Mouse (Mus musculus): ENCODE results near the gene Olfr955.

Gene Olfr955

DNA sequence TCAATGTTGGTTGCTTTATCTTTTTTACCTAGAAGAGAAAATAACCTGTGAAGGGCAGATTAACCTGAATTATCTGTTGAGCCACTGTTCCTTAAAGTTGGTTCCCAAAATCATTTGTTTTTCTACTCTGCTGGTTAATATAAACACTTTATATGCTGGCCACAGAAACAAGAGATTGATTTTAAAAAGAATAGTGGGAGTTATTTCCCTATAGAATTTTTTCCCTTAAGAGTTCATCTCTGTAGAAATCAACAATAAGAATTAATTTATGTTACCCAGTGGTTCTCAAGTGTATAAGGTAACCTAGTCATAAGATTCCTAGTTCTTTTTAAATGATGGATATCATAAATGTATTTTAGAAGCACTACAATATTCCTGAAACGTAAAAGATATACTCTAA is at the start of gene Olfr955:
TSS of gene Olfr955 (minus strand) at position 101 of the 400 bp plus-strand sequence.
- no peak for DNase-seq (ENCODE audit: low read depth, low spot score)

DNA sequence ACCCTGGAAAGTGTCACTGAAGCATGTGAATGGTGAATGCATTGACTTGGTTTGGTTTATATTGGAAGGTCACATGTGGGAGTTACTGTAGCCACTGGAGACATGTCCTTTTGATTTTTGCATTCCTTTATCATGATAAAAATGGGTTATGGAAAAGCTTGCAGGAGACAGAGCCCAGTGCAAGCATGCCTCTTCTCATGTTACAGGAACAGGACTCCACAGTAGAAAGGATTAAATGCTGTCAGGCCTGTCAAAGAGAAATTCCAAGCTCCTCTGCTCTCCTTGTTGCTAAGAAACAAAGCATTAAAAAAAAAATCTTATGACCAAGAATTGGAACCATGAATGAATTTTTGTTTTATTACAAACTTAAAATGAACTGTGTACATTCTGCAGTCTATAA is 46.9 kb upstream of the Olfr955 start:
- no peak for DNase-seq (ENCODE audit: low read depth, low spot score)

DNA sequence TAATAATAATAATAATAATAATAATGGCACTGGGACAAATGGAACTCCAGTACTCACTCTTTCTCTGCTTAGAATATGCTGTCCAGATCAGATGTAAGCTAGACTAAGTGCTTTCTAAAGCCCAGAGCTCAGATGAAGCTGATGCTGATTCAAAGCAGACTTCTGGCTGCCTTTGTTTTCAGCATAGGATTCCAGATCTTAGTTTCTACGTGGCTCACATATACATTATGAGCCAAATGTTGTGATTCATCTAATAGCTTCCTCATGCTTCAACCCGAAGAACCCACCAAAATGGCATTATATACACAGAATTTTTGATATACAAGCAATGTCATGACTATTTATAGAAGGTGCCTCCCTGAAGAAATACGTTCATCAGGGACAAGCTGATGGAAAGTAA is 43.8 kb upstream of the Olfr955 start, which contains the start of gene Olfr957:
TSS of gene Olfr957 (minus strand) at position 279 of the 400 bp plus-strand sequence.
- no peak for DNase-seq (ENCODE audit: low read depth, low spot score)

DNA sequence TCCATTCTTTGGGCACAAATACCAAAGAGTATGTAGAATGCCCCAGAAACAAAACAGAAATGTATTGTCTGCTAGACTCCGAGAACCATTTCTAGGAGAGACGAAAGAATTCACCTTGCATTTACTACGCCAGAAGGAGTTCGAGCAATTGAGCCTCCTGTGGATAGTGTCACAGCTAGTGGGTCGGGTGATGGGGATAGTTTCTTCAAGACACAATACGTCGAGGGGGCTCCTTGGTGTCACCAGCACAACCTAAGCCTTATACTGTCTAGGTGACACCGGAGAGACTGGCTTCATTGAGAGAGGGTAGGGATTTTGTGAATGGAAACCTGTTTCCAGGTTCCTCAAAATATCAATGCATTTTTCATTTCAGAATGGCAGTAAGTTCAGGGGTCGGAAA is 37.7 kb upstream of the Olfr955 start:
- no peak for DNase-seq (ENCODE audit: low read depth, low spot score)

DNA sequence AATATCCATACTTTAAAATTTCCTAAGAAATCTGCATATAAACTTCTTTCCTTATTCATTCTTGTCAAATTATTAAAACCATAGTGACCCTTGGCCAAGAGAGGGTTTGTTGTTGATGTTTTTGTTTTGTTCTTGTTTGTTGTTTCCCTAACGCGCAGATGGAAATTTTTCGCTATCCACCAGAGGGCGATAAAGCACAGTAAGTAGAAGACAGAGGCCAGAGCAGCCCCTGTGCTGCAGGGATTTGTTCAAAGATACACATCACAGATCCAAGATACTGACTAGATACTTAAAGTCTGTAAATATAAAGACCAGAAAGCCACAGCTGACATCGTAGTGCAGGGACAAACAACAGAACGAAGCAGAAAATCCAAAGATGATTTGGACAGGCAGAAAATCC is 37.3 kb upstream of the Olfr955 start:
- peak; percentile 73 for DNase-seq (ENCODE audit: low read depth, low spot score)

DNA sequence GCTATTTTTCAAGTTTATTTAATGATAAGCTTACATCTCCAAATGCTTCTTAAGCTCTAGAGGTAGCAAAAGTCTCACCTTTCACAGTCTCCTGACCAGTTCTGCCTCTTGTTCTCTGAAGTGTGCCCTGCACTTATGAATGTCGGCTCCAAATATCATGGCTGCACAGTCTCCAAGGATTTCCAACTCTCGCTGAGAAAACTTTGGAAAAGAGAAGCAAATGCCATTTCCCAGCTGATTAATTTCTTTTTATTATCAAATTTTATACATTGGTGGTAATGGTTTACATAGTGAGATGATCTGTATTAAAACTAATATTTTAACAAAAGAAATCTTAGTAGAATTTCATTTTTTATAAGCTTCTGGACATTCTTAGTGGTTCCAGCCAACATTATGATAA is 22.2 kb upstream of the Olfr955 start, which contains the start of gene Olfr44:
TSS of gene Olfr44 (minus strand) at position 101 of the 400 bp plus-strand sequence.
- DNase-seq (ENCODE audit: low read depth, low spot score): no peak

DNA sequence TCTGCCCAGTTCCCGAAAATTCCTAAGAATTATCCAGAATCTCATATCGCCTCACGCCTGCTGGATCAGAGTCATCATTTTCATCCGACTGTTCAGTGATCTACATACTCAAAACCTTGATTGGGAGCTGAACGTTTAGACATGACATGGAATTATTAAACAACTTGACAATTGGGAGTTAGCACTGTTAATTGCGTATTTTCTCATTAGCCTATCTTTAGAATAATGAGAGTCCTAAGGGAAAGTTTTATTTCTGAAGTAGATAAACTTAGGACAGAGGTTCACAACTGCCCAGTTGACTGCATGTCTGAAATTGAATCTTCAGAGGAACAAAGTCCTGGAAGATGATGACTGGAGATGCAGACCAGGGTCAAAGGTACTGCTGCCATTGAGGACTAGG is 15.3 kb downstream of the Olfr955 start, which contains the start of gene Olfr954:
TSS of gene Olfr954 (plus strand) at position 301 of the 400 bp plus-strand sequence.
- DNase-seq (ENCODE audit: low read depth, low spot score): no peak

DNA sequence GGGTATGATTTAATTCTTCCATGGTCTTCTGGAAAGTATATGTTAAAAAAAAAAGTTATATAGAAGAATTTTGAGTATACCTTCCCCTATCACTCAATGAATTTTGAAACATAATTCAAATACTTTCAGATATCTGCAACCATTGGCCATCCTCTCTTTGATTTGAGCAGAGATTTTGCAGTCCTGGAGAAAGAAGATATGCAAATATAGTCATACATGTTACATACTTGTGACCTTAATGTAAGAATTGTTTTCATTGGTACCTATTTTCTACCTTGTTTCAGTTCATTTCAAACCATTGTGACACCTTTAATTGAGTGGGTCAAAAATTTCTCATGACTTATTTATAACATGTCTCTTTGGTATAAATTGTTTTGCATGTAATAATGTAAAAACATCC is 44.7 kb downstream of the Olfr955 start, which contains the start of gene Olfr952:
TSS of gene Olfr952 (minus strand) at position 101 of the 400 bp plus-strand sequence.
- no peak for DNase-seq (ENCODE audit: low read depth, low spot score)
